Mouse (Mus musculus) hindbrain, postnatal 0 days (tissue): ENCODE results near the gene Stx6. TPM values are rescaled to one million over a fixed set of nuclear protein-coding genes. Genes with fewer than 3 reads are reported as not detected.
A peak's percentile ranks its signal among the peaks of the same experiment; 100 is the strongest.
"Not testable (repeated sequence)": the region's sequence is repeated elsewhere in the genome, so short reads cannot be mapped to it uniquely, and the experiment has no call there.

Experiments
- ATAC-seq: fragments of 200-750 bp; cut with Nextera tagmentation; 2 replicates; pipeline ENCODE4 v1.8.0; 2017; ENCODE audit warnings: mild to moderate bottlenecking, moderate TSS enrichment, moderate library complexity
- DNase-seq: peaks from one replicate; pipeline ENCODE4 v3.0.0-alpha.2; 2015; ENCODE audit warnings: low spot score
- H3K27ac ChIP-seq: fragments of 300-500 bp; sonication (generic); 2 replicates; pipeline ENCODE4 v1.5.1; 2014; ENCODE audit warnings: mild to moderate bottlenecking
- H3K27me3 ChIP-seq: fragments of 300-500 bp; sonication (generic); 2 replicates; pipeline ENCODE4 v1.6.1; 2014; ENCODE audit warnings: low read length, mixed read lengths; ENCODE audit not compliant: insufficient read depth
- H3K36me3 ChIP-seq: fragments of 300-500 bp; sonication (generic); 2 replicates; pipeline ENCODE4 v1.6.1; 2014; ENCODE audit warnings: low read length, mixed read lengths; ENCODE audit not compliant: insufficient read depth
- H3K4me1 ChIP-seq: fragments of 300-500 bp; sonication (generic); 2 replicates; pipeline ENCODE4 v1.6.1; 2014; ENCODE audit warnings: antibody characterized with exemption, low read length, mixed read lengths; ENCODE audit not compliant: insufficient read depth
- H3K4me2 ChIP-seq: fragments of 300-500 bp; sonication (generic); 2 replicates; pipeline ENCODE4 v1.6.1; 2014; ENCODE audit warnings: low read depth, mild to moderate bottlenecking, low read length, moderate library complexity, mixed read lengths
- H3K4me3 ChIP-seq: fragments of 300-500 bp; sonication (generic); 2 replicates; pipeline ENCODE4 v1.5.1; 2014; ENCODE audit warnings: low read length
- H3K9ac ChIP-seq: fragments of 300-500 bp; sonication (generic); replicated peaks from 2 replicates; pipeline ENCODE4 v1.6.1; 2014; ENCODE audit warnings: mild to moderate bottlenecking, low read length, moderate library complexity, mixed read lengths
- H3K9me3 ChIP-seq: fragments of 300-500 bp; sonication (generic); 2 replicates; pipeline ENCODE4 v1.6.1; 2016; ENCODE audit warnings: low read length, mixed read lengths
- CTCF ChIP-seq: IDR thresholded peaks from 2 replicates; pipeline ENCODE4 v1.5.1; 2016; ENCODE audit warnings: antibody characterized with exemption, control low read depth, low read depth
- WGBS: fragments of 180-500 bp; shearing (Covaris S2); extraction: QIAGEN DNeasy Blood & Tissue Kit; methylation state at CpG from one replicate; pipeline ENCODE4 v1.1.7; 2014; 5-methylcytosine and 5-hydroxymethylcytosine counted together
- polyA plus RNA-seq: library from polyadenylated mRNA; unstranded; fragments of >200 nt; fragmentation: Nextera tagmentation; extraction: Ambion mirVana; gene quantifications from 2 replicates; pipeline ENCODE4 v1.2.1, GENCODE M21; 2015
- total RNA-seq: library from RNA; depleted of rRNA; stranded (reverse); fragments of >200 nt; gene quantifications from 2 replicates; pipeline ENCODE4 v1.2.3, GENCODE M21; 2014

Gene Stx6
- total and polyA plus RNA-seq, 2 experiments from 2014 or later, result 82.2 to 84.2 TPM

GRCm38 (mm10) chr1:155158970-155159484 is 512 bp downstream of the Stx6 start:
- H3K4me1 ChIP-seq, result peaks cover 3% of the 10 kb centered on the region; the same call in 1 of the 2 replicates
- H3K4me3 ChIP-seq, result peak overlapping the region; percentile 68
- no peaks in the 10 kb centered on the region for H3K27me3 ChIP-seq
- DNase-seq (peak; percentile 65), ATAC-seq (peak; percentile 56)
- WGBS, result under 1% methylated on average over 46 of the region's 46 CpGs
- H3K36me3 ChIP-seq, result no peaks in the 10 kb centered on the region
- TF ChIP-seq CTCF, result 0 out of 2 replicates have a peak, but pooled peaks have one; percentile 9
- peak overlapping the region; percentile 70 for H3K9ac ChIP-seq
- H3K27ac ChIP-seq, result peak overlapping the region; percentile 88
- H3K9me3 ChIP-seq, result no peaks in the 10 kb centered on the region
- peak overlapping the region; percentile 69 for H3K4me2 ChIP-seq

DNA sequence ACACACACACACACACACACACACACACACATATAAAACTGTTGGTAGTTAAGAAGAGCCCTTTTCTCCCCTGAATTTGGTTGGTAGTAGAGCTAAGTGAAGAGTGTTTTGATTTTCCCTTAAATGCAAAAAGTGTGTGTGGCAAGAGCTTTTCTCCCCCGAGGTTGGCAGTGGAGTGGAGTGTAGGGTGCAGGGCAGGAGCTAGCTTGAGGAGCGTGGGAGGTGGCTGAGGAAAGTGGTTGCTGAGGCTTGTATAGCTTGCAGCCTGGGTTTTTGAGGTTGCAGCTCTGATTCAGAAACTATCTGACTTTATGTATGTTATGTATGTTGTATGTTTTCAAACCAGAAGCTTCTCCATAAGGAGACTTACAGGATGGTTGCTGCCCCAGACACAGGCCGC is 8.9 kb downstream of the Stx6 start:
- no peak overlapping the region for H3K4me3 ChIP-seq
- H3K9ac ChIP-seq, result no peak overlapping the region
- H3K4me1 ChIP-seq, result peaks cover 10% of the 10 kb centered on the region; the same call in 1 of the 2 replicates
- no peaks in the 10 kb centered on the region for H3K27me3 ChIP-seq
- H3K9me3 ChIP-seq, result no peaks in the 10 kb centered on the region
- ATAC-seq (no peak), DNase-seq (no peak)
- H3K4me2 ChIP-seq, result no peak overlapping the region
- H3K27ac ChIP-seq, result no peak overlapping the region
- WGBS, result 91% methylated on average over 3 of the region's 3 CpGs
- TF ChIP-seq CTCF, result no peak
- no peaks in the 10 kb centered on the region for H3K36me3 ChIP-seq

GRCm38 (mm10) chr1:155169935-155170334 is 11.4 kb downstream of the Stx6 start:
- Histone ChIP-seq H3K27ac (no peak overlapping the region), H3K4me1 (peaks cover 7% of the 10 kb centered on the region; the same call in 1 of the 2 replicates), H3K9me3 (no peaks in the 10 kb centered on the region), H3K4me2 (no peak overlapping the region), H3K36me3 (no peaks in the 10 kb centered on the region), H3K9ac (no peak overlapping the region), H3K27me3 (no peaks in the 10 kb centered on the region), H3K4me3 (no peak overlapping the region)
- ATAC-seq, result no peak
- DNase-seq, result no peak
- no peak for TF ChIP-seq CTCF

GRCm38 (mm10) chr1:155172895-155173643 is 14.6 kb downstream of the Stx6 start:
- H3K4me3 ChIP-seq, result no peak overlapping the region
- no peaks in the 10 kb centered on the region for H3K9me3 ChIP-seq
- no peaks in the 10 kb centered on the region for H3K27me3 ChIP-seq
- DNase-seq (no peak), ATAC-seq (no peak)
- peaks cover 5% of the 10 kb centered on the region for H3K36me3 ChIP-seq
- WGBS, result 84% methylated on average over 3 of the region's 3 CpGs
- peaks cover 7% of the 10 kb centered on the region; the same call in 1 of the 2 replicates for H3K4me1 ChIP-seq
- TF ChIP-seq CTCF, result no peak
- no peak overlapping the region for H3K9ac ChIP-seq
- no peak overlapping the region for H3K4me2 ChIP-seq
- no peak overlapping the region for H3K27ac ChIP-seq

DNA sequence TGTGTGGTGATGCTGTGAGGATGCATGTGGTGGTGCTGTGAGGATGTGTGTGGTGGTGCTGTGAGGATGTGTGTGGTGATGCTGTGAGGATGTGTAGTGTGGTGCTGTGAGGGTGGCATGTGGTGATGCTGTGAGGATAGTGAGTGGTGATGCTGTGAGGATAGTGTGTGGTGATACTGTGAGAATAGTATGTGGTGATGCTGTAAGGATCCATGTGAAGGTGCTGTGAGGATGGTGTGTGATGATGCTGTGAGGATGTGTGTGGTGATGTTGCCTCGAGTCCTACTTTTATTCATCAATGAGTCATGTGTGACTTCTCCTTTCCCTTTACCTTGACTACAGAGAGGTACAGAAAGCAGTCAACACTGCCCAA is 15.1 kb downstream of the Stx6 start:
- not testable (repeated sequence) for H3K4me2 ChIP-seq, H3K4me1 ChIP-seq, H3K36me3 ChIP-seq, DNase-seq, ATAC-seq, H3K4me3 ChIP-seq, H3K9ac ChIP-seq, H3K9me3 ChIP-seq, H3K27me3 ChIP-seq, H3K27ac ChIP-seq
- 80% methylated on average over 1 of the region's 1 CpGs for WGBS

- DNase-seq, result no peak
- Histone ChIP-seq H3K9ac (no peak overlapping the region), H3K9me3 (no peaks in the 10 kb centered on the region), H3K4me2 (no peak overlapping the region), H3K4me3 (no peak overlapping the region), H3K4me1 (peaks cover 2% of the 10 kb centered on the region; the same call in 1 of the 2 replicates), H3K36me3 (peaks cover 9% of the 10 kb centered on the region), H3K27ac (no peak overlapping the region), H3K27me3 (no peaks in the 10 kb centered on the region)
- 95% methylated on average over 1 of the region's 1 CpGs for WGBS
- no peak for ATAC-seq
- TF ChIP-seq CTCF, result no peak
These were observed 15.9 kb downstream of the Stx6 start for GRCm38 (mm10) chr1:155174424-155174823.
